Mouse (Mus musculus) hindbrain, embryonic 16.5 days (tissue): Measurements from ENCODE around the gene AU022252. TPM values are rescaled to one million over a fixed set of nuclear protein-coding genes. Genes with fewer than 3 reads are reported as not detected.
A peak's percentile ranks its signal among the peaks of the same experiment; 100 is the strongest.

ENCODE experiments used
- ATAC-seq: fragments of 200-750 bp; cut with Nextera tagmentation; 2 replicates; pipeline ENCODE4 v1.8.0; 2017; ENCODE audit warnings: moderate TSS enrichment, moderate library complexity
- H3K27ac ChIP-seq: fragments of 300-500 bp; sonication (generic); 2 replicates; pipeline ENCODE4 v1.5.1; 2014; ENCODE audit warnings: low read depth, mild to moderate bottlenecking, control low read depth, low read length, moderate library complexity
- H3K27me3 ChIP-seq: fragments of 300-500 bp; sonication (generic); replicated peaks from 2 replicates; pipeline ENCODE4 v1.6.1; 2014; ENCODE audit warnings: low read length; ENCODE audit not compliant: control insufficient read depth, insufficient read depth
- H3K36me3 ChIP-seq: fragments of 300-500 bp; sonication (generic); 2 replicates; pipeline ENCODE4 v1.6.1; 2014; ENCODE audit warnings: mild to moderate bottlenecking, low read length, moderate library complexity, mixed read lengths; ENCODE audit not compliant: control insufficient read depth, insufficient read depth
- H3K4me1 ChIP-seq: fragments of 300-500 bp; sonication (generic); 2 replicates; pipeline ENCODE4 v1.6.1; 2014; ENCODE audit warnings: low read depth, low read length; ENCODE audit not compliant: control insufficient read depth, insufficient read depth
- H3K4me2 ChIP-seq: fragments of 300-500 bp; sonication (generic); 2 replicates; pipeline ENCODE4 v1.6.1; 2014; ENCODE audit warnings: mild to moderate bottlenecking, low read length, control low read depth, moderate library complexity
- H3K4me3 ChIP-seq: fragments of 300-500 bp; sonication (generic); 2 replicates; pipeline ENCODE4 v1.5.1; 2014; ENCODE audit warnings: mild to moderate bottlenecking, low read length, control low read depth, moderate library complexity
- H3K9ac ChIP-seq: fragments of 300-500 bp; sonication (generic); 2 replicates; pipeline ENCODE4 v1.6.1; 2014; ENCODE audit warnings: low read depth, mild to moderate bottlenecking, control low read depth, low read length, moderate library complexity
- H3K9me3 ChIP-seq: fragments of 300-500 bp; sonication (generic); 2 replicates; pipeline ENCODE4 v1.6.1; 2014; ENCODE audit warnings: mild to moderate bottlenecking, low read length, moderate library complexity; ENCODE audit not compliant: control insufficient read depth
- WGBS: fragments of 180-500 bp; shearing (Covaris S2); extraction: QIAGEN DNeasy Blood & Tissue Kit; methylation state at CpG from one replicate; pipeline ENCODE4 v1.1.7; 2014; 5-methylcytosine and 5-hydroxymethylcytosine counted together
- polyA plus RNA-seq: library from polyadenylated mRNA; unstranded; fragments of >200 nt; fragmentation: Nextera tagmentation; extraction: Ambion mirVana; gene quantifications from 2 replicates; pipeline ENCODE4 v1.2.1, GENCODE M21; 2015

AU022252 gene
- polyA plus RNA-seq, 1 experiment from 2014 or later = 23.3 TPM

DNA sequence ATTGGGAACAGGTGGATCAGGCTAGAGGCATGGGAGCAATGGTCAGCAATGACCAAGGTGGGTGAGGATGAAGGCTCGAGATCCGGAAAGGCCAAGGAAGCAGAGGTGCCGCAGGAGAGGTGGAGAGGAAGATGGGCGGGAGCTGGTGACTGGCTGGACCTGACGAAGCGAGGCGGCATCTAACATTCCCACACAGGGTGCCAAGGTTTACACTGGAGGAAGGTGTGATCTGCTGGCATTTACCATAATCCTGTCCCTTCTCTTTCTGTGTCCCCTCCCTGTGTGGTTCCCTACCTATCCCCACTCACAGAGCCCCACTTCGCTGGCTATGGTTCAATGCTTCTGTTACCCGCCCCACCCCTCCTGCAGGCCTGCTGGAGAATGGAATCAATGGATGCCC, 13.4 kb upstream of the AU022252 start:
- Histone ChIP-seq H3K27me3 (no peaks in the 10 kb centered on the region), H3K9ac (no peak overlapping the region), H3K36me3 (peaks cover 22% of the 10 kb centered on the region), H3K4me1 (peaks cover 6% of the 10 kb centered on the region; the same call in 1 of the 2 replicates), H3K9me3 (no peaks in the 10 kb centered on the region), H3K27ac (no peak overlapping the region), H3K4me2 (no peak overlapping the region), H3K4me3 (no peak overlapping the region)
- no peak for ATAC-seq
- 74% methylated on average over 9 of the region's 9 CpGs for WGBS

DNA sequence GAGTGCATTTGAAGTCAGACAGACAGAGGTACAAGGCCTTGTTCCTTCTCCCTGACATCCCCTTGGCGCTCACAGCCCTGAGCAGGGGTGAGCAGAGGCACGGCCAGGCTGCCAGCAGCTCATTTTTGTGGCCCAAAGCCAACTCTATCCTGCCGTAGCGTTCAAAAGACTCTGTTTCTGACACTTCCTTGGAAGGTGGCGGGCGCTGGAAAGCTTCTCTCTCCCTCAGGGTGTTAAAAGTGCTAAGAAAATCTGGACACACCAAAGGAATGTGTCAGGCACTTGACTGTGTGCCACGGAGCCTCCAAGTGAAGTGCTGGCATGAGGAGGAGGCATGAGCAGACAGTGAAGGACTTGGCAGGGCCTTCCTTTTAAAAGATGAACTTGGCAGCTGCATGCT, 13.0 kb upstream of the AU022252 start:
- H3K27ac ChIP-seq = no peak overlapping the region
- H3K27me3 ChIP-seq = no peaks in the 10 kb centered on the region
- no peak overlapping the region for H3K4me3 ChIP-seq
- peaks cover 22% of the 10 kb centered on the region for H3K36me3 ChIP-seq
- peaks cover 6% of the 10 kb centered on the region; the same call in 1 of the 2 replicates for H3K4me1 ChIP-seq
- WGBS = 62% methylated on average over 7 of the region's 7 CpGs
- no peak overlapping the region for H3K9ac ChIP-seq
- H3K9me3 ChIP-seq = no peaks in the 10 kb centered on the region
- ATAC-seq = peak; percentile 36; the same call in 1 of the 2 replicates
- no peak overlapping the region for H3K4me2 ChIP-seq

DNA sequence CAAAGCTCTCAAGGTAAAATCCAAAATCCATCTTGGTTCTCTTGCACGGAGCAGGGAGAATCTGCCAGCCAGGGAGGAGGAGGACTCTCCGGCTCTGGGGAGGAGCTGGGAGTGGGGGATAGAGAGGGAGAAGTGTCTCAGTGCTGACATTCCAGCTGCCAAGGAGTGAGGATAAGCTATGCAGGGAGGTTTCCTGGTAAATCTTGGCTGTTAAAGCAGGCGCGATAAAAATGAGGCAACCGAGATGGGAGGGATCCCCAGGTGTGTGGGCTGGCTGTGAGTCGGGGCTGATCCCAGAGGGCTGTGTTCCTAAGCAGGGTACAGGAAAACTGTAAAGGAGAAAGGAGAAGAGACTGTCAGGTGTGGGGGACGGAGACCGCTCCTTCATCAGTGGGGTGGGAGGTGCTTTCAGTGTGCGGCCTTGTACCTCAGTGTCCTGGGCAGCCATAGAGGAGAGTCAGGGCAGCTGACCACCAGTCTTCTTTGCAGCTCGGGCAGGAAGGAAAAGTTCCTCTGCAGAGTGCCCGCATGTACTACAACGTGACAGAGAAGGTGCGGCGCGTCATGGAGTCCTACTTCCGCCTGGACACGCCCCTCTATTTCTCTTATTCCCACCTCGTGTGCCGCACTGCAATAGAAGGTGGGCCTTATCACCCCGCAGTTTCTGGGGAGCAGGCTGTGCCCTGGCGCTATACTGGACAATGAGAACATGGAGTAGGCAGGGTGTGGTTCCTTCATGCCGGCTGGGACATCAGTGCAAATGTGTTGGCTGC, 12.1 kb upstream of the AU022252 start:
- Histone ChIP-seq H3K36me3 (peaks cover 22% of the 10 kb centered on the region), H3K27me3 (no peaks in the 10 kb centered on the region), H3K4me1 (peaks cover 6% of the 10 kb centered on the region; the same call in 1 of the 2 replicates), H3K9me3 (no peaks in the 10 kb centered on the region), H3K27ac (no peak overlapping the region), H3K4me2 (no peak overlapping the region), H3K9ac (no peak overlapping the region), H3K4me3 (no peak overlapping the region)
- no peak for ATAC-seq
- 79% methylated on average over 22 of the region's 22 CpGs for whole genome bisulfite sequencing

DNA sequence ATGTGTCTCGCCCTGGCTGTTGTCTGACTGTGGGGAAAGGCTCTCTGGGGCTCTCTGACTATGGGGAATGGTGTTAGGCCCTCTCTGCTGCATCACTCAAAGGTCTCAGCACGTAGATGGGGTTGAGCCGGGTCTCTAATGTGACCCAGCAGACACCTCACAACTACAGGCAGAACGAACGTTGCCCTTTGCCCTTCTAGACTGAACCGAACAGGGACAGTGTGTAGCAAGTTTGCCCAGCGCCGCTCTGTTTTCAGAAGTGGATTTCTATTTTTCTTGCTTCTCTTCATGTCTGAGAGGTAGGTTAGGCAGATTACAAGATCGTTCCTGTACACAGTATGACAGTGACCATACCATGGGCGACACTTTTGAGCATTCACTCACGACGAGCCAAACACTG, 10.1 kb upstream of the AU022252 start:
- peaks cover 22% of the 10 kb centered on the region for H3K36me3 ChIP-seq
- 94% methylated on average over 12 of the region's 12 CpGs for WGBS
- no peak for ATAC-seq

DNA sequence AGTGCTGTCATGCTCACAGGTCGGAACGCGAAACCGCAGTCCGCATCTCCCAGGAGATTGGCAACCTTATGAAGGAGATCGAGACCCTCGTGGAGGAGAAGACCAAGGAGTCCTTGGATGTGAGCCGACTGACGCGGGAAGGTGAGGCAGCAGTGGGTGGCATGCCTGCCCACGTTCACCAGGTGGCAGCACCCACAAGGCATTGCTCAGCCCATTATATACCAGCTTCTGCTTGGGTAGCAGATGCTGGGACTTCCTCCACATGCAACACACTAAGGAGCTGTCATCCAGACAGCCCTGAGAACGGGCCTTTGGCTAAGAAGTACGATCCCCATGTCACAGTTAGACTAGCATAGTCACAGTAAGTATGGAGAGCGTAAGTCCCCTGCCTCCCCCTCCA, 9.2 kb upstream of the AU022252 start:
- H3K27ac ChIP-seq = no peak overlapping the region
- H3K9me3 ChIP-seq = no peaks in the 10 kb centered on the region
- no peaks in the 10 kb centered on the region; the same call in 1 of the 2 replicates for H3K4me1 ChIP-seq
- H3K4me3 ChIP-seq = no peak overlapping the region
- whole genome bisulfite sequencing = 85% methylated on average over 14 of the region's 14 CpGs
- H3K9ac ChIP-seq = no peak overlapping the region
- no peak for ATAC-seq
- H3K27me3 ChIP-seq = no peaks in the 10 kb centered on the region
- H3K36me3 ChIP-seq = peaks cover 22% of the 10 kb centered on the region
- no peak overlapping the region for H3K4me2 ChIP-seq

More for the DNA sequence above, 10.1 kb upstream of the AU022252 start:
- Histone ChIP-seq H3K4me2 (no peak overlapping the region), H3K4me3 (no peak overlapping the region), H3K27me3 (no peaks in the 10 kb centered on the region), H3K9ac (no peak overlapping the region), H3K4me1 (peaks cover 2% of the 10 kb centered on the region; the same call in 1 of the 2 replicates), H3K9me3 (no peaks in the 10 kb centered on the region), H3K27ac (no peak overlapping the region)

DNA sequence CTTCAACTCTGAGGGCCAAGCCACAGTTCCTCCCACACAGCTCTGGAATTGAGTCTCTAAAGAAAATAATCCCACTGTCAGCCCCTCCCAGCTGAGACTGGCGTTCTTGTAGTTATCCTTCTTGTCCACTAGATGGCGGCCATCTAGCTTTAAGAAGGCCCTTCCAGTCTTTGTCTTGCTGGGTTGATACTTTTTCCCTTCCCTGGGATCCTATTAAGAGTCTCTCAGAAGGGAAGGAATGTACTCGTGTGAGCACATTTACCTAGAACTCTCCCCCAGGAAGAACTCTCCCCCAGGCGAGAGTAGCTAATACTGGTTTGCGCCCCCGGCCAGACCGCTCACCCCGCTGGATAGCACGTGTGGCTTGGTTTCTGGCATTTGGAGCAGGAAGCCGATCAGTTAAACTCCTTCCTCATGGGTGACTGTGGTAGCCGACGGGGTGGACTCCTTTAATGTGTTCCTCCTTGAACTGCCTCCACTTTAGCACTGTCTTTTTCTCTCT, 6.7 kb upstream of the AU022252 start:
- Histone ChIP-seq H3K4me3 (no peak overlapping the region), H3K36me3 (peaks cover 15% of the 10 kb centered on the region)

DNA sequence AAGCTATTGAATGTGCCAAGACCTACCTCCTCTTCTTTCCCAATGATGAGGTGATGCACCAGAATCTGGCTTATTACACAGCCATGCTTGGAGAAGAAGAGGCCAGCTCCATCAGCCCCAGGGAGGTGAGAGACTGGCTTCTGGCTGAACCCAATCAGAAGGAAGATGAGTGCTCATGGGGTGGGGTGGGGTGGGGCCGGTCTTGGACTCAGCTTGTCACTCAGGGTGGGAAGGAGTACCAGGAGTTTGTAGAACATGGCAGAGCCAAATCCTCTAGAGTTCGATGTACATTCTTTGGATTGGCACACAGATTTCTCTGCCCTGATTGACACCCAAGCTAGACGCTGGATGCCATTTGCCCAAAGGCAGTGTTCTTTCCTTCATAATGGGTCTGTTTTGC, 6.1 kb upstream of the AU022252 start:
- Histone ChIP-seq H3K36me3 (peaks cover 15% of the 10 kb centered on the region), H3K4me2 (no peak overlapping the region), H3K4me1 (peaks cover 11% of the 10 kb centered on the region), H3K27me3 (no peaks in the 10 kb centered on the region), H3K4me3 (no peak overlapping the region), H3K9me3 (no peaks in the 10 kb centered on the region), H3K9ac (no peak overlapping the region), H3K27ac (no peak overlapping the region)
- ATAC-seq = no peak
- WGBS = 73% methylated on average over 3 of the region's 3 CpGs

More for the DNA sequence above, 6.7 kb upstream of the AU022252 start:
- peak overlapping the region; percentile 24; the same call in 1 of the 2 replicates for H3K4me2 ChIP-seq
- no peaks in the 10 kb centered on the region for H3K27me3 ChIP-seq
- WGBS = 37% methylated on average over 12 of the region's 12 CpGs
- H3K9ac ChIP-seq = peak overlapping the region; percentile 41; the same call in 1 of the 2 replicates
- H3K4me1 ChIP-seq = peaks cover 5% of the 10 kb centered on the region
- peak overlapping the region; percentile 73 for H3K27ac ChIP-seq
- no peaks in the 10 kb centered on the region for H3K9me3 ChIP-seq
- peak; percentile 56 for ATAC-seq

DNA sequence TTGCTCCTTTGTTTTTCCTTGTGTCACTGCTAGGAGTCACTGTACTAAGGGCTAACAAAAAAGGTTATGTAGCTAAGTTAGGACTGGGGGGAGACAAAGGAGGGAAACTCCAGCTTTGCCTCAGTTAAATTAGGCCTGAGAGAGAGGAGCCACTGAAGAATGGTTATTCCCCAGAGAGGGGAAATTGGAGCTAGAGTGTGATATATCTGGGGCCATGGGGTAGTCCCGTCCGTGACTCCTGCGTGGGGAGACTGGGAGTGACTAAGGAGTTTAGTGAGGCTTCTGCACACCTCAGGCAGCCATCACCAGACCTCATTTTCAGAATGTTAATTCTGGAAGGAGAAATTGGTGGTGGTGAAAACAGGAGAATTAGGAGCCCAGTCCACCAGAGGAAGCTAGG, 1.8 kb upstream of the AU022252 start:
- ATAC-seq = no peak
- peak overlapping the region; percentile 69 for H3K4me3 ChIP-seq
- H3K27ac ChIP-seq = no peak overlapping the region
- H3K4me1 ChIP-seq = peaks cover 19% of the 10 kb centered on the region
- H3K27me3 ChIP-seq = no peaks in the 10 kb centered on the region
- H3K9ac ChIP-seq = no peak overlapping the region
- H3K4me2 ChIP-seq = peak overlapping the region; percentile 81
- no peaks in the 10 kb centered on the region; the same call in 1 of the 2 replicates for H3K36me3 ChIP-seq
- H3K9me3 ChIP-seq = no peaks in the 10 kb centered on the region
- 79% methylated on average over 3 of the region's 3 CpGs for WGBS

DNA sequence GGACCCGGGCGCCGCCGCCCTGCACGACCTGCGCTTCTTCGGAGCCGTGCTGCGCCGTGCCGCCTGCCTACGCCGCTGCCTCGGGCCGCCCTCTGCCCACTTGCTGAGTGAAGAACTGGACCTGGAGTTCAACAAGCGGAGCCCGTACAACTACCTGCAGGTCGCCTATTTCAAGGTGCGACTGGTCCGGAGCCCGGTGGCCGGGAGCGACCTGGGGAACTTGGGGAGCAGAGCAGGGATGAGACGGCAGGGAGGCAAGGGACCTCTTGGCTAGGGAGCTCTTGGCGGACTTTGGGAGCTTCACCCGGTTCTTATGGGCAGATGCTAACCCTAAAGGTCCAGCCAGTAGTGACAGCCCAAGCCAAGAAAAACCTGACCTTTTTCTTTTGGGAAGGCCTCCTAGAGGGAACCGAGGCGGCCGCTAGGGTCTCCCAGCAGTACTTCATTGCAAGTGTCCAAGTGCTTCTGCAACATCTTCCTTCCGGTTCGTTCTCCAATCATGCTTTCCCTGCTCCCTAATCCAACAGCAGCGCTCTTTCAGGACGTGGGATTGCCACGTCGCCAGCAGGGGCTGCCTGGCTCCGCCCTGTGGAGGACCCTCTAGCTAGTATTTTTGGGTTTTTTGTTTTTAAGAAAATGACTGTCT, 867 bp upstream of the AU022252 start:
- no peaks in the 10 kb centered on the region; the same call in 1 of the 2 replicates for H3K36me3 ChIP-seq
- peaks cover 19% of the 10 kb centered on the region for H3K4me1 ChIP-seq
- H3K27me3 ChIP-seq = no peaks in the 10 kb centered on the region
- 0% methylated on average over 36 of the region's 36 CpGs for WGBS
- peak overlapping the region; percentile 81 for H3K4me2 ChIP-seq
- no peaks in the 10 kb centered on the region for H3K9me3 ChIP-seq
- H3K27ac ChIP-seq = peak overlapping the region; percentile 63
- peak; percentile 47 for ATAC-seq
- H3K9ac ChIP-seq = peak overlapping the region; percentile 79
- H3K4me3 ChIP-seq = peak overlapping the region; percentile 69
